Mouse (Mus musculus): ENCODE measurements at regions not wholly inside any gene's neighbourhood (a gene's known extent, or its start where the extent isn't known, plus 50 kb on each side); places are given as distances from the start of the nearest gene placed in this dataset.

DNA sequence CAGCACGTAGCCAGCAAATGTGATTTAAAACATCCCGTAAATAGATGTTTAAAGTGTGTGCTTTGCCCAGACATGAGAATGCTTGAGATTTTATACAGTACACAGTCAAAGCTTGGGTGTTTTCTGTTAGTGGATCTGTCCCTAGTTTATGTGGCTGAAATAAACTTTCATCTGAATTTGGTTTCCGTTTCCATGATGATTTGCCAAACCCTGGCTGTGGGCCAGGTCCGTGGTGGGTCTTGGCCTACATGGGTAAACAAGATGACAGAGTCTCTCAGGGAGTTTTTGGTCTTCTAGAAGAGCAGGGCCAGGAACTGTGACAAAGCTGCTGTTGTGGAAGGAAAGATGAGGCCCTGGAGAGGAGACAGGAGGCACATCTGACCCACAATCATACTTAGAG is 91.9 kb downstream of the Lbh start:
- 83% methylated on average over 4 of the region's 4 CpGs for WGBS

GRCm38 (mm10) chr17:73012356-73012755 is 94.3 kb downstream of the Lbh start:
- ATAC-seq (ENCODE audit: low FRiP score): no peak
- H3K27ac ChIP-seq (ENCODE audit: low read depth, low read length): no peak overlapping the region
- 47% methylated on average over 6 of the region's 6 CpGs for WGBS
- no peak overlapping the region for H3K4me3 ChIP-seq (ENCODE audit: low read depth, low read length)
- no peaks in the 10 kb centered on the region for H3K36me3 ChIP-seq (ENCODE audit: insufficient read depth, low read length)
- H3K9me3 ChIP-seq (ENCODE audit: low read length): no peaks in the 10 kb centered on the region
- no peaks in the 10 kb centered on the region for H3K4me1 ChIP-seq (ENCODE audit: insufficient read depth, low read length)
- no peak overlapping the region for H3K9ac ChIP-seq (replicated peaks; ENCODE audit: low read length, poor library complexity, severe bottlenecking)
- no peak for TF ChIP-seq CTCF (IDR thresholded peaks at IDR 0.05)
- no peaks in the 10 kb centered on the region for H3K27me3 ChIP-seq (ENCODE audit: insufficient read depth, low read length)
- DNase-seq (ENCODE audit: low spot score): no peak
- H3K4me2 ChIP-seq (ENCODE audit: low read depth, low read length, poor library complexity, severe bottlenecking): no peak overlapping the region

More for the DNA sequence above, 91.9 kb downstream of the Lbh start:
- H3K27me3 ChIP-seq (ENCODE audit: insufficient read depth, low read length): no peaks in the 10 kb centered on the region
- ATAC-seq (ENCODE audit: low FRiP score): no peak
- no peaks in the 10 kb centered on the region for H3K4me1 ChIP-seq (ENCODE audit: insufficient read depth, low read length)
- peak; percentile 21 for DNase-seq (ENCODE audit: low spot score)
- no peak overlapping the region for H3K4me3 ChIP-seq (ENCODE audit: low read depth, low read length)
- TF ChIP-seq CTCF (IDR thresholded peaks at IDR 0.05): no peak
- H3K4me2 ChIP-seq (ENCODE audit: low read depth, low read length, poor library complexity, severe bottlenecking): no peak overlapping the region
- H3K9me3 ChIP-seq (ENCODE audit: low read length): no peaks in the 10 kb centered on the region
- no peak overlapping the region for H3K27ac ChIP-seq (ENCODE audit: low read depth, low read length)
- no peak overlapping the region for H3K9ac ChIP-seq (replicated peaks; ENCODE audit: low read length, poor library complexity, severe bottlenecking)
- H3K36me3 ChIP-seq (ENCODE audit: insufficient read depth, low read length): no peaks in the 10 kb centered on the region

DNA sequence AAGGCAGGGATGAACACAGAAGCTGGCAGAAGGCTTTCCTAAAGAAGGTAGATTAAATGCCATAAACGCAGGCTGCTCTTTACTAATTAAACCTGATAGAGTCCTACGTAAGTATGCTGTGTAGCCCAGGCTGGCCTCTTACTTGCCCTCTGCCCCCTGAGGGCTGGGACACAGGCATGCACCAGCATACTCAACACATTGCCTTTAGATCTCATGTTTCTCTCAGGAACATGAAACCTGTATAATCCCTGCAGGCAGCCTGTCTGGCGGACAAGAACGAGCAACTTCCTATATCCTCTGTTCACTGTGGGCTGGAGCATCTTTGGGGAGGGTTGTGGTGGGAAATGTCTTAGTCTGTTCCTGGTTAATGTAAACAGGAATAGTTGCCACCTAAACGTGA is 94.8 kb upstream of the Lclat1 start:
- no peak overlapping the region for H3K4me3 ChIP-seq (ENCODE audit: low read depth, low read length)
- no peaks in the 10 kb centered on the region for H3K36me3 ChIP-seq (ENCODE audit: insufficient read depth, low read length)
- H3K27me3 ChIP-seq (ENCODE audit: insufficient read depth, low read length): no peaks in the 10 kb centered on the region
- H3K9me3 ChIP-seq (ENCODE audit: low read length): no peaks in the 10 kb centered on the region
- TF ChIP-seq CTCF (IDR thresholded peaks at IDR 0.05): no peak
- no peak overlapping the region for H3K9ac ChIP-seq (replicated peaks; ENCODE audit: low read length, poor library complexity, severe bottlenecking)
- no peaks in the 10 kb centered on the region for H3K4me1 ChIP-seq (ENCODE audit: insufficient read depth, low read length)
- DNase-seq (ENCODE audit: low spot score) (no peak), ATAC-seq (ENCODE audit: low FRiP score) (no peak)
- WGBS: 60% methylated on average over 5 of the region's 5 CpGs
- no peak overlapping the region for H3K4me2 ChIP-seq (ENCODE audit: low read depth, low read length, poor library complexity, severe bottlenecking)
- no peak overlapping the region for H3K27ac ChIP-seq (ENCODE audit: low read depth, low read length)

- Histone ChIP-seq H3K9ac (replicated peaks; ENCODE audit: low read length, poor library complexity, severe bottlenecking) (no peak overlapping the region), H3K4me2 (ENCODE audit: low read depth, low read length, poor library complexity, severe bottlenecking) (no peak overlapping the region), H3K9me3 (ENCODE audit: low read length) (no peaks in the 10 kb centered on the region), H3K27me3 (ENCODE audit: insufficient read depth, low read length) (no peaks in the 10 kb centered on the region), H3K4me3 (ENCODE audit: low read depth, low read length) (no peak overlapping the region), H3K4me1 (ENCODE audit: insufficient read depth, low read length) (no peaks in the 10 kb centered on the region), H3K27ac (ENCODE audit: low read depth, low read length) (no peak overlapping the region), H3K36me3 (ENCODE audit: insufficient read depth, low read length) (no peaks in the 10 kb centered on the region)
- ATAC-seq (ENCODE audit: low FRiP score) (no peak), DNase-seq (ENCODE audit: low spot score) (peak; percentile 50)
- 52% methylated on average over 9 of the region's 9 CpGs for WGBS
- TF ChIP-seq CTCF (IDR thresholded peaks at IDR 0.05): no peak
These were observed 93.5 kb upstream of the Lclat1 start for GRCm38 (mm10) chr17:73014090-73014853.

DNA sequence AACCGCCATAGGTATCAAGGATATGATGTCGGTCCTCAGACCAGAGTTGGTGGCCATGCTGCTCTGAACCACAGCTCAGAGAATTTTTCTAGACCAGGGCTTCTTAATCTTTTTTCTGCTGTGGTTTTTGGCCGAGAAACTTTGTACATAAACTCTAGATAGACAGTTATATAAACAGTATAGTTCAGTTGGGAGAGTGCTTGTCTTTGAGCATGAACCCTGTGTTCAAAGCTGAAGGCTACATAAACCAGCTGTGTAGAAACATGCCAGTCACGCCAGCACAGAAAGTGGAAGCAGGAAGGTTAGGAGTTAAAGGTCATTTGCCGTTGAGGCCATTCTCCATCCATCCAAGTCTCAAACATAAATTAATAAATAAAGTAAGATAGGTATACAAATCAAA is 90.6 kb upstream of the Lclat1 start:
- 93% methylated on average over 5 of the region's 5 CpGs for WGBS
- no peak for TF ChIP-seq CTCF (IDR thresholded peaks at IDR 0.05)
- H3K27ac ChIP-seq (ENCODE audit: low read depth, low read length): no peak overlapping the region
- ATAC-seq (ENCODE audit: low FRiP score) (no peak), DNase-seq (ENCODE audit: low spot score) (no peak)
- no peak overlapping the region for H3K4me3 ChIP-seq (ENCODE audit: low read depth, low read length)
- no peaks in the 10 kb centered on the region for H3K36me3 ChIP-seq (ENCODE audit: insufficient read depth, low read length)
- H3K27me3 ChIP-seq (ENCODE audit: insufficient read depth, low read length): no peaks in the 10 kb centered on the region
- no peaks in the 10 kb centered on the region for H3K9me3 ChIP-seq (ENCODE audit: low read length)
- no peak overlapping the region for H3K4me2 ChIP-seq (ENCODE audit: low read depth, low read length, poor library complexity, severe bottlenecking)
- no peaks in the 10 kb centered on the region for H3K4me1 ChIP-seq (ENCODE audit: insufficient read depth, low read length)
- no peak overlapping the region for H3K9ac ChIP-seq (replicated peaks; ENCODE audit: low read length, poor library complexity, severe bottlenecking)

GRCm38 (mm10) chr17:73022630-73023051 is 85.1 kb upstream of the Lclat1 start:
- H3K9ac ChIP-seq (replicated peaks; ENCODE audit: low read length, poor library complexity, severe bottlenecking): no peak overlapping the region
- no peak for ATAC-seq (ENCODE audit: low FRiP score)
- no peak for DNase-seq (ENCODE audit: low spot score)

More at GRCm38 (mm10) chr17:73022630-73023051, 85.1 kb upstream of the Lclat1 start:
- no peak for TF ChIP-seq CTCF (IDR thresholded peaks at IDR 0.05)
- Histone ChIP-seq H3K4me2 (ENCODE audit: low read depth, low read length, poor library complexity, severe bottlenecking) (no peak overlapping the region), H3K4me3 (ENCODE audit: low read depth, low read length) (no peak overlapping the region), H3K9me3 (ENCODE audit: low read length) (no peaks in the 10 kb centered on the region), H3K36me3 (ENCODE audit: insufficient read depth, low read length) (no peaks in the 10 kb centered on the region), H3K27ac (ENCODE audit: low read depth, low read length) (no peak overlapping the region), H3K4me1 (ENCODE audit: insufficient read depth, low read length) (no peaks in the 10 kb centered on the region), H3K27me3 (ENCODE audit: insufficient read depth, low read length) (no peaks in the 10 kb centered on the region)
- WGBS: 64% methylated on average over 8 of the region's 8 CpGs

Data from midbrain, postnatal 0 days (tissue).